Mouse (Mus musculus): ENCODE results near the gene Rps17. TPM values are rescaled to one million over a fixed set of nuclear protein-coding genes. Genes with fewer than 3 reads are reported as not detected.

Rps17 gene
- total RNA-seq, 2 experiments from 2014 or later: 3,883 to 5,139 TPM

DNA sequence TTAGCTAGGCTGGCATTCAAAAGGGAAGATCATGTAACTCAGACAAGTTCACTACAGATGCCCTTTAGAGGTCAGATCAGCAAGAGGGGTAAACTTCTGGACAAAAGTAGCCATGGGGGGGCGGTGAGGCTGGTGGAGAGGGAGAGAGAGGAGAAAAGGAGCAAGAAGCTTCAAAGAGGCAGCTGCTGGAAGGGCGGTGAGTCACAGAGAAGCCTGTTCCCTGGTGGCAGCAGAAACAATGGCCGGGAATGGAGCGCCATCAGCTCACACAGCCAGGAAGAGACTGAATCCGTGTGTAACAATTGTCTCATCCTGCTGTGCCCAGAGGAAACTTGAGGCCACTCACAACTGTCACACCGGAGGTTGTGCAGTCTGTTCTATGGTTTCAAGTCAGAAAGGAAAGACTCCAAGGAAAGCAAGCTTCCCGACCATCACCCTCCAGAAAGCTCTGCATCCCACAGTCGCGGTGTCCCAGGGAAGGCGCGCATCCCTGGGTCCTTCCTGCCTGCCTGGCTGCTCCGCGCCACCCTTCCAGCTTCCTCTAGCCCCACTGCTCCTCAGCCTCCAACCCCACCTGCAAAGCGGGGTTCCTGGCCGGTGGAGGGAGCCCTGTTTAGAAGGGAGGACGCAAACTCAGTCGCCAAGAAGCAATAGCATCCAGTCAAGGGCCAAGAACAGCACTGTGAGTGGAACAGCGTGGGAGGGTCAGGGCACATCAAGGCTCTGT lies 9.2 kb downstream of the Rps17 start:
- ATAC-seq (replicated peaks; ENCODE audit: poor library complexity, severe bottlenecking): no peak

GRCm38 (mm10) chr7:81331851-81332250 lies 13.2 kb downstream of the Rps17 start:
- no peak for ATAC-seq (replicated peaks; ENCODE audit: poor library complexity, severe bottlenecking)

GRCm38 (mm10) chr7:81330767-81331166 lies 14.3 kb downstream of the Rps17 start:
- ATAC-seq (replicated peaks; ENCODE audit: poor library complexity, severe bottlenecking): no peak

DNA sequence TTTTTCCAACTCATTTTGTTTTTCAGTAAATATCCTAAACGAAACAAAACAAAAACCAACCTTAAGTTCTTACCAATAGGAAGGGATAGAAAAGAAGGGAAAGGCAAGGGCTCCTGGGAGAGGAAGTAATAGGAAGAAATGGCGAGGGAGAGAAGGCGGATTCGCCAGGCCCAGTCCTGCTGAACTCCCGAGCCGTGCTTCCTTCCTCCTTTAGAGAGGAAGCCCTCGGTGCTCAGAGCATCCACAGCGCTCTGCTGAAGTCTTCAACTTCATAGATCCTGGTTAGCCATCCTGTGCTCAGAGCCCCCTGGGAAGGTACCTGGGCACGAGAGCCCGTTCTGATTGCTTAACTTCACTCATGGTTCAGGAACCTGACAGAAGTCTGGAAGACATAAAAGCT lies 17.4 kb downstream of the Rps17 start:
- peak; percentile 55 for ATAC-seq (replicated peaks; ENCODE audit: poor library complexity, severe bottlenecking)

- ATAC-seq (replicated peaks; ENCODE audit: poor library complexity, severe bottlenecking): no peak
Observed at GRCm38 (mm10) chr7:81326859-81327258, 18.2 kb downstream of the Rps17 start.

- ATAC-seq (replicated peaks; ENCODE audit: poor library complexity, severe bottlenecking): no peak
Observed at GRCm38 (mm10) chr7:81326043-81326442, 19.0 kb downstream of the Rps17 start.

DNA sequence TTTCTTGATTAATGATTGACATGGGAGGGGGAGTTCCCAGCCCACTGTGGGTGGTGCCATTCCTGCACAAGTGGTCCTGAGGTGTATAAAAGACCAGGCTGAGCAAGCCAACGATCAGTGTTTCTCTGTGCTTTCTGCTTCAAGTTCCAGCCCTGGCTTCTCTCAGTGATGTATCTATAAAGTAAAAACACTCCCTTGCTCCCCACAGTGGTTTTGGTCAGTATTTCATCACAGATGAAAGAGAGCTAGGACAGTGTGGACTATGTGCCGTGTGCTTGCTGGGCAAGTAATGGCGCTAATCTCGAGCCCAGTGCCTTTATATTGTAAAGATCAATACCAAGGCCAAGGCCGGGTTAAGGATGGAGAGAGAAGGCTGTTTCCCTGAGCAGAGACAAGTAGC lies 23.3 kb downstream of the Rps17 start:
- ATAC-seq (replicated peaks; ENCODE audit: poor library complexity, severe bottlenecking): no peak

DNA sequence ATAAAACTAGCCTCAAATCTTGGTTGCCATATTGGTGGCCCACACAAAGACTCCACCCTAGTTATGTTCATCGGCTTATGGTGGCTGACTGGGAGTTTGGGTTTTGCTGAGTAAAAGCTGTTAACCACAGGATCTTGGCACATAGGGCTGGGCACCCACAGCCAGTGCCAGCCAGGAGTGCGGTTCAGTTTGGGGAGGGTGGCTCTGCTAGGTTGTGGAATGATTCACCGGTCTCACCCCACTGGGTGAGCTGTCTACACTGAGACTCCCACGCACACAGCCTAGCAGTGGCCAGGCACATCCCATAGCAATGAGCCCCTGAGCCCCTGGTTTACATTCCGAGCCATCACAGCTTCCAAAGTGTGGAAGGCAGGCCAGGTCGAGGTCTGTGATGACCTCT lies 25.3 kb downstream of the Rps17 start:
- peak; percentile 90 for ATAC-seq (replicated peaks; ENCODE audit: poor library complexity, severe bottlenecking)

DNA sequence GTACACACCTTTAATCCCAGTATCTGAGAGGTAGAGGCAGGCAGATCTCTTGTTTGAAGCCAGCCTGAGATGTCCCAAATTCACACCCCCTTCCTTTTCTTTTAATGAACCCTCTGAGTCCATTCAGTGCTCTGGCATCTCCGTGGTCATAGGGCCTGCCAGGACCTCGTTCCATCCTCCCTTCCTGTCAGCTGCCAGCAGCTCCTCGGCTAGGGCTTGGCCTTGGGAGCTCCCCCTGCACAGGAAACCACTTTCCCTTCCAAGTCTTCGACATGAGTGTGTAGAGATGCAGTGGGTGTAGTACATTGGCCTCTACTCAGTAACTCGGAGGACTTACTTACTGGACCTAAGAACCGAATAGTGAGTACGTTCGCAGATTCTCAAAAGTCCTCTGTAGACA lies 29.5 kb downstream of the Rps17 start:
- no peak for ATAC-seq (replicated peaks; ENCODE audit: poor library complexity, severe bottlenecking)

DNA sequence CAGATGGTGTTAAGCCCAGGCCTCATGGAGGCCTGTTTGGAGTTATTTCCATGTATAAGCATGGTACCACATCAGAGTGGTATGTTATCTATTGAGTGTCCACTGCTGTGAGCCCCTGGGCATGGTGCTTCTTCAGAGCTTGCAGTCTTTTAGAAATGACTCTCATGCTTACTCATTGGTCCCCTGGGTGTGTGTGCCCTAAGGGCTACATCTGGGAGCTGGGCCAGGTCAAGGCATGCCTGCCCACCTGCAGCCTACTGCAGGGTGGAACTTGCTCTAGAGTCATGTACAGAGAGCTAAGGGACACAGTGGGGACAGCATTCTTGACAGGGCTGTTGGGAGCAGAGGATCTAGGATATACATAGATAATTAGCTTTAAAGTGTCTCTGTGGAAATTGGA lies 33.5 kb downstream of the Rps17 start:
- ATAC-seq (replicated peaks; ENCODE audit: poor library complexity, severe bottlenecking): no peak

DNA sequence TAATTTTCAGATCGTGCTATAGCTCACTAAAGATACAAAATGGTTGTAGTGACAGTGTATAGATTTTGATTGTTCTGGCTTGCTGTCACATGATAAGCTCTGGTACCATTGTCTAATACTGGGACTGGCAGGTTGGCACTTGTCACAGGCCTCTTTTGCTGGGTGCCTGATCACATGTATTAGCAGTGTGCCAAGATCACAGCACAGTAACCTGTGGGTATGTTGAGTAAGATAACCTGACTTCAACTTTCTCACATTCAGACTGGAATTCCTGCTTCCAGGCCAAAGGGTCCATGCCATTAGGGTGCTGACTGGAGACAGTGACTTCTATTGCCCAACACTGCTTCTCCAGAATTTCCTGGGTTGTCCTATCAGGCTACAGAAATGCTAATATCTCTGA lies 33.9 kb downstream of the Rps17 start:
- ATAC-seq (replicated peaks; ENCODE audit: poor library complexity, severe bottlenecking): no peak

GRCm38 (mm10) chr7:81309247-81309646 lies 35.8 kb downstream of the Rps17 start:
- ATAC-seq (replicated peaks; ENCODE audit: poor library complexity, severe bottlenecking): no peak

DNA sequence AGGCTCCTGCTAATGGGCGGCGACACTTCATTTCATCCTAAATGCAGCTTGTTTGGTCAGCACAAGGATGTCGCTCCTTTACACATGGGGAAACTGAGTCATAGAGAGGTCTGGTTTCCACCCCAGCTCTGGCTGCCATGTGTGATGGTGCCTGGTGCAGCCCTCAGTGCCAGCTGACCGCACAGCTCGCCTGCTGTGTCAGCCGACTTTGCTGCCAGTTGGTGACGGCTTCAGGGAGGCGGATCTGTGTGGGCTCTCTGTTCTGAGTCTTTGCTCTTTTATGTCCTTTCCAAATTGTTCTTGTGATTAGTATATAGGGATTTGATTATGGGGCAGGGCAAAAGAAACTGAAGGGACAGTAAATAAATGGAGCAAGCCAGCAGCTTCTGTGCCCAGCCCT lies 37.3 kb downstream of the Rps17 start:
- no peak for ATAC-seq (replicated peaks; ENCODE audit: poor library complexity, severe bottlenecking)

DNA sequence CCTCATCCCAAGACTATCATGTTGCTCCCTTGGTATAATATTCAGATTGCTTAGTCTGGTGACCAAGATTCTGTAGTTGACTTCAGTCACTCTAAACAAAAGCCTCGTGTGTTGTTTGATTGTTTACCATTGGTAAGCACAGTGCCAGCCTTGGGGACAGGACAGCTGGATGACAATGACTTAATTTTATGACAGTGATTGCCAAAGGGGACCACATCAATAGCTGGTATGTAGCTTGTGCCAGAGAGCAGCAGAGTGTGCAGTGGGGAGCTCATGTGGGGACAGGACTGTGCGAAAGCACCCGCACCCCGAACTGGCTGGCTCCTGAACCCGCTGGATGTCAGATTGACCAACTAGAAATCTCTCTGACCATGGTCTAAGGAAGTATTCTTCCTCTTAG lies 40.4 kb downstream of the Rps17 start:
- ATAC-seq (replicated peaks; ENCODE audit: poor library complexity, severe bottlenecking): no peak

- peak; percentile 40; the same call in 1 of the 2 replicates for ATAC-seq (replicated peaks; ENCODE audit: poor library complexity, severe bottlenecking)
Observed at GRCm38 (mm10) chr7:81304100-81304499, 41.0 kb downstream of the Rps17 start.

- ATAC-seq (replicated peaks; ENCODE audit: poor library complexity, severe bottlenecking): peak; percentile 42; the same call in 1 of the 2 replicates
Observed at GRCm38 (mm10) chr7:81303682-81304081, 41.4 kb downstream of the Rps17 start.

- no peak for ATAC-seq (replicated peaks; ENCODE audit: poor library complexity, severe bottlenecking)
Observed at GRCm38 (mm10) chr7:81301323-81301722, 43.7 kb downstream of the Rps17 start.

DNA sequence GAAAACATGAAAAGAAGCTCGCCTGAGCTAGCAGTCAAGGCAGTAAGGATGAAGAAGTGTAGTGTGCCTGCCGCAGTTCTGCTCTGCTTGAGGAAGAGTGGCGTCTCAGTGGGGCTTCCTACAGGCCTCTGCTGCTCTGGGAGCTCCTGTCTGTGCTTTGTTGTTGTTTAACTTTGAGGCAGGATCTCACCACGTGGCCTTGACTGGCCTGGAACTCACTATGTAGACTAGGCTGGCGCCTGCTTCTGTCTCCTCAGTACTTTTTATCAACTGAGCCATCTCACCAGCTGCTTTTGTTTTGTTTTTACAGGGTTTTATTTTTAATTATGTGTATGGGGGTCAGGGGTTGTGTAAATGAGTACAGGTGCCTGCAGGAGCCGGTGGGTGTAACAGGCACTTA lies 46.8 kb downstream of the Rps17 start:
- no peak for ATAC-seq (replicated peaks; ENCODE audit: poor library complexity, severe bottlenecking)

DNA sequence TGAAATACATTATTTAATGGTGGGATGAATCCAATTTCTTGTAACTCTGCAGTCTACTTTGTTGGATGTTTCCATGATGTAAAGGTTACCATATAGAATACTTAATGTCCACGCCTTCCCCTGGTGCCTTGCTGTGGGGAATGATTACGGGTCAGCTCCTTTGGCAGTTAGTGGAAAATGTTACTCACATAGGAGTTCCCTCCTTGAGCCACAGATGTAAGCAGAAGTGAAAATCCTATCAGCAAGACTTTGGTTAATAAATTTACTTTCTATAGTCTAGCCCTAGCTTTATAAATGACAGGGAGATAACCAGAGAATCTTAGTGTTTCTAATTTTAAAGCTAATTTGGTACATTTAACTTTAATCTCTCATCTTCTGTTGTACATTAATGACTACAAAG lies 49.9 kb downstream of the Rps17 start:
- ATAC-seq (replicated peaks; ENCODE audit: poor library complexity, severe bottlenecking): peak; percentile 79
